Mouse (Mus musculus): ENCODE measurements at regions not wholly inside any gene's neighbourhood (a gene's known extent, or its start where the extent isn't known, plus 50 kb on each side); places are given as distances from the start of the nearest gene placed in this dataset.
"Not testable (repeated sequence)": the region's sequence is repeated elsewhere in the genome, so short reads cannot be mapped to it uniquely, and the experiment has no call there.

- Histone ChIP-seq H3K27me3 (replicated peaks; ENCODE audit: low read depth, poor library complexity, severe bottlenecking) (no peaks in the 10 kb centered on the region), H3K4me1 (no peaks in the 10 kb centered on the region), H3K4me3 (no peak overlapping the region), H3K27ac (replicated peaks) (no peak overlapping the region), H3K36me3 (replicated peaks) (no peaks in the 10 kb centered on the region), H3K9me3 (no peaks in the 10 kb centered on the region)
- DNase-seq (ENCODE audit: low spot score): no peak
- 75% methylated on average over 3 of the region's 3 CpGs for WGBS
Observed at GRCm38 (mm10) chr10:46741098-46741497, 1163.5 kb downstream of the Hace1 start.

- no peak overlapping the region for H3K4me3 ChIP-seq
- no peak overlapping the region for H3K27ac ChIP-seq (replicated peaks)
- no peaks in the 10 kb centered on the region for H3K27me3 ChIP-seq (replicated peaks; ENCODE audit: low read depth, poor library complexity, severe bottlenecking)
- no peaks in the 10 kb centered on the region for H3K9me3 ChIP-seq
- DNase-seq (ENCODE audit: low spot score): no peak
- no peaks in the 10 kb centered on the region for H3K4me1 ChIP-seq
- 87% methylated on average over 3 of the region's 3 CpGs for WGBS
- no peaks in the 10 kb centered on the region for H3K36me3 ChIP-seq (replicated peaks)
Observed at GRCm38 (mm10) chr10:46742131-46742530, 1164.5 kb downstream of the Hace1 start.

DNA sequence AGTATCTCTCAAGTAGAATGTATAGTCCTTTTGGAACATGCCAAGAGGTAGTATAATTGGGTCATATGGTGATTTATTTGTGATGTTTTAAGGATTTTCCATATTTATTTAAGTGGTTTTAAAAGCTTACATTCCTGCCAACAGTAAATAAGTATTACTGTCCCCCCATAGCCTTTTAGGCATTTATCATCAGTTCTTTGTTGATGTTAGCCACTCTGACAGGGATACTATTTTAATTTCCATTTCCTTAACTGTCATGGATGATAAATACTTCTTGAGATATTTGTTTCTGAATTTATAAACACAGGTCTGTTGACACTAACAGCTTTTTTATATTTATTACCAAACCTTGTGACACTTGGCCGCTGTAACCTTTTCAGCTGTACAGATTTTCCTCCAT lies 1183.3 kb downstream of the Hace1 start:
- no peak overlapping the region for H3K27ac ChIP-seq (replicated peaks)
- no peaks in the 10 kb centered on the region for H3K36me3 ChIP-seq (replicated peaks)
- DNase-seq (ENCODE audit: low spot score): no peak
- WGBS: 84% methylated on average over 1 of the region's 1 CpGs
- no peaks in the 10 kb centered on the region for H3K27me3 ChIP-seq (replicated peaks; ENCODE audit: low read depth, poor library complexity, severe bottlenecking)
- H3K9me3 ChIP-seq: no peaks in the 10 kb centered on the region
- H3K4me1 ChIP-seq: no peaks in the 10 kb centered on the region
- no peak overlapping the region for H3K4me3 ChIP-seq

DNA sequence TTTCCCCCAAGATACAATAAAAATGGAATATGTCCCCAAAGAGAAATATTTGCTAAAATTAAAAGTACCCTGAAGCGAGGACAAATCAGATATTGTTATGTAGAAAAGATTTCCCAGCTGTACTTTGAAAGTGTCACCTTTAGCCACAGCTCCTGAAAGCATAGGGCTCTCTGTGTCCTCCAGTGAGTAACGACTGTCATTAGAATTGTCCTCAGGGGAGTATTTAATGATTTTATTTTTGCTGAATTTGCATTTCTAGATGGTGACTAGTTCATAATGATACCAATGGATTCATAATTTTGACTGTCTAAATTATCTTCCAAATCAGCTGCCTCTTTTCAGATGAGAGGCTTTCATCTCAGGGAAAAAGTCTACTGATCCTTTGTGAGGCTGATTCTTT lies 1201.1 kb downstream of the Hace1 start:
- Histone ChIP-seq H3K9me3 (no peaks in the 10 kb centered on the region), H3K36me3 (replicated peaks) (no peaks in the 10 kb centered on the region), H3K27ac (replicated peaks) (no peak overlapping the region), H3K4me1 (no peaks in the 10 kb centered on the region), H3K4me3 (no peak overlapping the region), H3K27me3 (replicated peaks; ENCODE audit: low read depth, poor library complexity, severe bottlenecking) (no peaks in the 10 kb centered on the region)
- WGBS: 76% methylated on average over 2 of the region's 2 CpGs
- no peak for DNase-seq (ENCODE audit: low spot score)

GRCm38 (mm10) chr10:46785723-46786122 lies 1208.1 kb downstream of the Hace1 start:
- not testable (repeated sequence) for H3K4me1 ChIP-seq; DNase-seq (ENCODE audit: low spot score); H3K36me3 ChIP-seq (replicated peaks); H3K27me3 ChIP-seq (replicated peaks; ENCODE audit: low read depth, poor library complexity, severe bottlenecking); H3K4me3 ChIP-seq; H3K9me3 ChIP-seq; H3K27ac ChIP-seq (replicated peaks)
- 89% methylated on average over 7 of the region's 7 CpGs for WGBS

- Histone ChIP-seq H3K4me3 (no peak overlapping the region), H3K27ac (replicated peaks) (no peak overlapping the region), H3K9me3 (no peaks in the 10 kb centered on the region), H3K36me3 (replicated peaks) (no peaks in the 10 kb centered on the region), H3K4me1 (no peaks in the 10 kb centered on the region), H3K27me3 (replicated peaks; ENCODE audit: low read depth, poor library complexity, severe bottlenecking) (no peaks in the 10 kb centered on the region)
- 68% methylated on average over 1 of the region's 1 CpGs for WGBS
- no peak for DNase-seq (ENCODE audit: low spot score)
Observed at GRCm38 (mm10) chr10:46814271-46814670, 1236.6 kb downstream of the Hace1 start.

- Histone ChIP-seq H3K36me3 (replicated peaks) (no peaks in the 10 kb centered on the region), H3K27me3 (replicated peaks; ENCODE audit: low read depth, poor library complexity, severe bottlenecking) (no peaks in the 10 kb centered on the region), H3K4me1 (no peaks in the 10 kb centered on the region), H3K9me3 (no peaks in the 10 kb centered on the region), H3K27ac (replicated peaks) (no peak overlapping the region), H3K4me3 (no peak overlapping the region)
- no peak for DNase-seq (ENCODE audit: low spot score)
- WGBS: 77% methylated on average over 2 of the region's 2 CpGs
Observed at GRCm38 (mm10) chr10:46819133-46819532, 1241.5 kb downstream of the Hace1 start.

DNA sequence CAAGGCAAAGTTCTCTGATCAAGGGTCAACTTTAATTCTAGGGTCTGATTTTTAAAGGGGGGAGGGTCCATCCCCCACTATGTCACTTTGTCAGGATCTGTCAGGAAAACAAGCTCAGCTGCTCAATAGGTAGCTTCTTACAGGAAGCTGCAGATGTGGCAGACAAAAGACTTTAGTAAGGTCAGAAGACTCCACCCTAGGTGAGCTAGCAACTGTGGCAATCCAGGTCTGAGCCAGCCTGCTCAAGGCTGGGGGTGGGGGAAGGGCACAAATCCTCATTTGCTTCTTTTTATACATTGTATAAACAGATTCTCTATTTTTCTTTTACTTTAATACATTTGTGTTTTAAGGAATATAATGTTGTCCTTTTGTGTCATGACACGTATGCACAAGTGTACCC lies 1242.3 kb downstream of the Hace1 start:
- no peaks in the 10 kb centered on the region for H3K27me3 ChIP-seq (replicated peaks; ENCODE audit: low read depth, poor library complexity, severe bottlenecking)
- H3K9me3 ChIP-seq: no peaks in the 10 kb centered on the region
- no peak for DNase-seq (ENCODE audit: low spot score)
- 93% methylated on average over 1 of the region's 1 CpGs for WGBS
- H3K27ac ChIP-seq (replicated peaks): no peak overlapping the region
- no peaks in the 10 kb centered on the region for H3K36me3 ChIP-seq (replicated peaks)
- H3K4me3 ChIP-seq: no peak overlapping the region
- H3K4me1 ChIP-seq: no peaks in the 10 kb centered on the region

GRCm38 (mm10) chr10:46823837-46824236 lies 1246.2 kb downstream of the Hace1 start:
- Histone ChIP-seq H3K4me3 (no peak overlapping the region), H3K27ac (replicated peaks) (no peak overlapping the region), H3K36me3 (replicated peaks) (no peaks in the 10 kb centered on the region), H3K27me3 (replicated peaks; ENCODE audit: low read depth, poor library complexity, severe bottlenecking) (no peaks in the 10 kb centered on the region), H3K4me1 (no peaks in the 10 kb centered on the region), H3K9me3 (no peaks in the 10 kb centered on the region)
- no peak for DNase-seq (ENCODE audit: low spot score)
- 79% methylated on average over 1 of the region's 1 CpGs for WGBS

GRCm38 (mm10) chr10:46826012-46826411 lies 1248.4 kb downstream of the Hace1 start:
- WGBS: 47% methylated on average over 3 of the region's 3 CpGs
- no peak overlapping the region for H3K27ac ChIP-seq (replicated peaks)
- no peaks in the 10 kb centered on the region for H3K9me3 ChIP-seq
- H3K4me1 ChIP-seq: no peaks in the 10 kb centered on the region
- no peaks in the 10 kb centered on the region for H3K27me3 ChIP-seq (replicated peaks; ENCODE audit: low read depth, poor library complexity, severe bottlenecking)
- no peak overlapping the region for H3K4me3 ChIP-seq
- no peaks in the 10 kb centered on the region for H3K36me3 ChIP-seq (replicated peaks)
- no peak for DNase-seq (ENCODE audit: low spot score)

GRCm38 (mm10) chr10:46826639-46827038 lies 1249.0 kb downstream of the Hace1 start:
- Histone ChIP-seq H3K4me3 (no peak overlapping the region), H3K27ac (replicated peaks) (no peak overlapping the region), H3K27me3 (replicated peaks; ENCODE audit: low read depth, poor library complexity, severe bottlenecking) (no peaks in the 10 kb centered on the region), H3K36me3 (replicated peaks) (no peaks in the 10 kb centered on the region), H3K4me1 (no peaks in the 10 kb centered on the region), H3K9me3 (no peaks in the 10 kb centered on the region)
- 63% methylated on average over 1 of the region's 1 CpGs for WGBS
- DNase-seq (ENCODE audit: low spot score): no peak

- Histone ChIP-seq H3K4me1 (no peaks in the 10 kb centered on the region), H3K27ac (replicated peaks) (no peak overlapping the region), H3K4me3 (no peak overlapping the region), H3K36me3 (replicated peaks) (no peaks in the 10 kb centered on the region), H3K9me3 (no peaks in the 10 kb centered on the region), H3K27me3 (replicated peaks; ENCODE audit: low read depth, poor library complexity, severe bottlenecking) (no peaks in the 10 kb centered on the region)
- 42% methylated on average over 1 of the region's 1 CpGs for WGBS
- DNase-seq (ENCODE audit: low spot score): no peak
Observed at GRCm38 (mm10) chr10:46827109-46827812, 1249.6 kb downstream of the Hace1 start.

DNA sequence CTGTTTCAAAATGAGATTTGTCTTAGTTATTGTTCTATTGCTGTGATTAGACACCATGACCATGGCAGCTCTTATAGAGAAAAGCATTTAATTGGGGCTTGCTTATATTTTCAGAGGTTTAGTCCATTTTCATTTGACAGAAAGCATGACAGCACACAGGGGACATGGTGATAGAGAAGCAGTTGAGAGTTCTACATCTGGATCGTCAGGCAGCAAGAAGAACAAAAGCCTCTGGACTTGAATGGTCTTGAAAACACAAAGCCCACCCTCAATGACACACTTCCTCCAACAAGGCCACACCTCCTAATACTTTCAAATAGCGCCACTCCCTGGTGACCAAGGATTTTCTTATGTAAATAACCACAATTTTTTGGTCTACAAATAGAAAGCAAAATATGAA lies 1250.5 kb downstream of the Hace1 start:
- no peaks in the 10 kb centered on the region for H3K27me3 ChIP-seq (replicated peaks; ENCODE audit: low read depth, poor library complexity, severe bottlenecking)
- H3K4me1 ChIP-seq: no peaks in the 10 kb centered on the region
- H3K4me3 ChIP-seq: no peak overlapping the region
- DNase-seq (ENCODE audit: low spot score): no peak
- H3K36me3 ChIP-seq (replicated peaks): no peaks in the 10 kb centered on the region
- 61% methylated on average over 2 of the region's 2 CpGs for WGBS
- no peaks in the 10 kb centered on the region for H3K9me3 ChIP-seq
- H3K27ac ChIP-seq (replicated peaks): no peak overlapping the region
